Mouse (Mus musculus) induced T-regulatory cell, adult 2 months (primary cell): ENCODE results near the gene Klc1.

Source experiments
- DNase-seq: peaks from one replicate; pipeline ENCODE4 v3.0.0-alpha.2; 2012; ENCODE audit warnings: low read depth

Klc1 gene

GRCm38 (mm10) chr12:111853011-111853436 lies 94.4 kb downstream of the Klc1 start:
- peak; percentile 31 for DNase-seq

GRCm38 (mm10) chr12:111853546-111853945 lies 94.9 kb downstream of the Klc1 start:
- DNase-seq = no peak

GRCm38 (mm10) chr12:111855448-111855847 lies 96.8 kb downstream of the Klc1 start:
- DNase-seq = peak; percentile 37
